Mouse (Mus musculus) intestine, embryonic 16.5 days (tissue): Measurements from ENCODE around the gene Fbxo2. TPM values are rescaled to one million over a fixed set of nuclear protein-coding genes. Genes with fewer than 3 reads are reported as not detected.

Experiments
- ATAC-seq: fragments of 200-750 bp; cut with Nextera tagmentation; 2 replicates; pipeline ENCODE4 v1.8.0; 2017; ENCODE audit warnings: moderate TSS enrichment, moderate library complexity
- H3K27ac ChIP-seq: fragments of 300-500 bp; sonication (generic); 2 replicates; pipeline ENCODE4 v1.5.1; 2014; ENCODE audit warnings: mild to moderate bottlenecking, low read length
- H3K27me3 ChIP-seq: fragments of 300-500 bp; sonication (generic); replicated peaks from 2 replicates; pipeline ENCODE4 v1.6.1; 2014; ENCODE audit warnings: low read length, control low read depth, mixed read lengths; ENCODE audit not compliant: control insufficient read depth, insufficient read depth
- H3K36me3 ChIP-seq: fragments of 300-500 bp; sonication (generic); 2 replicates; pipeline ENCODE4 v1.6.1; 2014; ENCODE audit warnings: low read length, control low read depth; ENCODE audit not compliant: control insufficient read depth, insufficient read depth
- H3K4me1 ChIP-seq: fragments of 300-500 bp; sonication (generic); 2 replicates; pipeline ENCODE4 v1.6.1; 2014; ENCODE audit warnings: low read length, control low read depth, mixed read lengths; ENCODE audit not compliant: control insufficient read depth, insufficient read depth
- H3K4me2 ChIP-seq: fragments of 300-500 bp; sonication (generic); 2 replicates; pipeline ENCODE4 v1.6.1; 2014; ENCODE audit warnings: low read depth, low read length, control low read depth
- H3K4me3 ChIP-seq: fragments of 300-500 bp; sonication (generic); 2 replicates; pipeline ENCODE4 v1.5.1; 2014; ENCODE audit warnings: mild to moderate bottlenecking, low read length
- H3K9ac ChIP-seq: fragments of 300-500 bp; sonication (generic); 2 replicates; pipeline ENCODE4 v1.6.1; 2014; ENCODE audit warnings: low read depth, low read length
- H3K9me3 ChIP-seq: fragments of 300-500 bp; sonication (generic); 2 replicates; pipeline ENCODE4 v1.6.1; 2016; ENCODE audit warnings: low read length, control low read depth; ENCODE audit not compliant: control insufficient read depth
- WGBS: fragments of 180-500 bp; shearing (Covaris S2); extraction: QIAGEN DNeasy Blood & Tissue Kit; methylation state at CpG from one replicate; pipeline ENCODE4 v1.1.7; 2014; 5-methylcytosine and 5-hydroxymethylcytosine counted together
- polyA plus RNA-seq: library from polyadenylated mRNA; unstranded; fragments of >200 nt; fragmentation: Nextera tagmentation; extraction: Ambion mirVana; gene quantifications from 2 replicates; pipeline ENCODE4 v1.2.1, GENCODE M21; 2015

Fbxo2 gene
- polyA plus RNA-seq, 1 experiment from 2014 or later = 0.64 TPM

- H3K27ac ChIP-seq = no peak overlapping the region
- H3K9ac ChIP-seq = no peak overlapping the region
- no peaks in the 10 kb centered on the region for H3K9me3 ChIP-seq
- ATAC-seq = no peak
- H3K4me1 ChIP-seq = peaks cover 6% of the 10 kb centered on the region; the same call in 1 of the 2 replicates
- peaks cover 3% of the 10 kb centered on the region; the same call in 1 of the 2 replicates for H3K36me3 ChIP-seq
- 80% methylated on average over 4 of the region's 4 CpGs for WGBS
- no peak overlapping the region for H3K4me2 ChIP-seq
- H3K4me3 ChIP-seq = no peak overlapping the region
- 0 out of 2 replicates have a peak, but pooled peaks cover 4% of the 10 kb centered on the region for H3K27me3 ChIP-seq
These were observed 6.4 kb upstream of the Fbxo2 start for GRCm38 (mm10) chr4:148154006-148154405.

GRCm38 (mm10) chr4:148154982-148155381, 5.4 kb upstream of the Fbxo2 start:
- Histone ChIP-seq H3K27ac (no peak overlapping the region), H3K4me2 (no peak overlapping the region), H3K4me1 (peaks cover 8% of the 10 kb centered on the region; the same call in 1 of the 2 replicates), H3K27me3 (0 out of 2 replicates have a peak, but pooled peaks cover 4% of the 10 kb centered on the region), H3K36me3 (peaks cover 3% of the 10 kb centered on the region; the same call in 1 of the 2 replicates), H3K4me3 (no peak overlapping the region), H3K9me3 (no peaks in the 10 kb centered on the region), H3K9ac (no peak overlapping the region)
- WGBS = 62% methylated on average over 3 of the region's 3 CpGs
- no peak for ATAC-seq

GRCm38 (mm10) chr4:148158436-148159348, 1.7 kb upstream of the Fbxo2 start:
- Histone ChIP-seq H3K4me3 (peak overlapping the region; percentile 65), H3K36me3 (peaks cover 3% of the 10 kb centered on the region; the same call in 1 of the 2 replicates), H3K9ac (peak overlapping the region; percentile 77), H3K4me2 (peak overlapping the region; percentile 100), H3K4me1 (peaks cover 8% of the 10 kb centered on the region; the same call in 1 of the 2 replicates), H3K27ac (no peak overlapping the region), H3K9me3 (no peaks in the 10 kb centered on the region), H3K27me3 (peaks cover 38% of the 10 kb centered on the region)
- 38% methylated on average over 27 of the region's 27 CpGs for WGBS
- 0 out of 2 replicates have a peak, but pooled peaks have one; percentile 0 for ATAC-seq

GRCm38 (mm10) chr4:148159544-148160435, 631 bp upstream of the Fbxo2 start:
- H3K4me3 ChIP-seq = peak overlapping the region; percentile 65
- no peak overlapping the region; the same call in 1 of the 2 replicates for H3K27ac ChIP-seq
- no peaks in the 10 kb centered on the region for H3K9me3 ChIP-seq
- peak; percentile 90 for ATAC-seq
- H3K4me2 ChIP-seq = peak overlapping the region; percentile 100
- H3K9ac ChIP-seq = peak overlapping the region; percentile 77
- peaks cover 48% of the 10 kb centered on the region for H3K27me3 ChIP-seq
- no peaks in the 10 kb centered on the region for H3K36me3 ChIP-seq
- under 1% methylated on average over 55 of the region's 55 CpGs for WGBS
- peaks cover 14% of the 10 kb centered on the region for H3K4me1 ChIP-seq

- under 1% methylated on average over 26 of the region's 29 CpGs for WGBS
- H3K4me1 ChIP-seq = peaks cover 13% of the 10 kb centered on the region
- peaks cover 66% of the 10 kb centered on the region for H3K27me3 ChIP-seq
These were observed 3.6 kb downstream of the Fbxo2 start for GRCm38 (mm10) chr4:148164002-148164439.

GRCm38 (mm10) chr4:148164461-148164860, 4.0 kb downstream of the Fbxo2 start:
- no peaks in the 10 kb centered on the region for H3K9me3 ChIP-seq
- WGBS = 2% methylated on average over 16 of the region's 16 CpGs
- H3K4me1 ChIP-seq = peaks cover 12% of the 10 kb centered on the region
- H3K27me3 ChIP-seq = peaks cover 68% of the 10 kb centered on the region
- H3K4me2 ChIP-seq = peak overlapping the region; percentile 55
- no peak for ATAC-seq
- no peaks in the 10 kb centered on the region for H3K36me3 ChIP-seq
- H3K4me3 ChIP-seq = peak overlapping the region; percentile 33; the same call in 1 of the 2 replicates
- H3K27ac ChIP-seq = no peak overlapping the region
- no peak overlapping the region for H3K9ac ChIP-seq

More at GRCm38 (mm10) chr4:148164002-148164439, 3.6 kb downstream of the Fbxo2 start:
- Histone ChIP-seq H3K36me3 (no peaks in the 10 kb centered on the region), H3K4me3 (peak overlapping the region; percentile 33), H3K4me2 (peak overlapping the region; percentile 55), H3K27ac (no peak overlapping the region), H3K9me3 (no peaks in the 10 kb centered on the region), H3K9ac (peak overlapping the region; percentile 40; the same call in 1 of the 2 replicates)
- peak; percentile 47 for ATAC-seq

GRCm38 (mm10) chr4:148165551-148165950, 5.1 kb downstream of the Fbxo2 start:
- Histone ChIP-seq H3K4me1 (peaks cover 10% of the 10 kb centered on the region), H3K4me2 (no peak overlapping the region), H3K36me3 (no peaks in the 10 kb centered on the region), H3K27me3 (peaks cover 72% of the 10 kb centered on the region), H3K9me3 (no peaks in the 10 kb centered on the region), H3K4me3 (no peak overlapping the region), H3K27ac (no peak overlapping the region), H3K9ac (no peak overlapping the region)
- no peak for ATAC-seq
- 7% methylated on average over 17 of the region's 17 CpGs for WGBS

- no peak overlapping the region for H3K4me2 ChIP-seq
- no peak overlapping the region for H3K27ac ChIP-seq
- H3K4me1 ChIP-seq = peaks cover 7% of the 10 kb centered on the region; the same call in 1 of the 2 replicates
- H3K9ac ChIP-seq = no peak overlapping the region
- H3K36me3 ChIP-seq = no peaks in the 10 kb centered on the region
- no peaks in the 10 kb centered on the region for H3K9me3 ChIP-seq
- H3K4me3 ChIP-seq = no peak overlapping the region
- ATAC-seq = 0 out of 2 replicates have a peak, but pooled peaks have one; percentile 6
- peaks cover 69% of the 10 kb centered on the region for H3K27me3 ChIP-seq
- WGBS = 8% methylated on average over 10 of the region's 10 CpGs
These were observed 6.0 kb downstream of the Fbxo2 start for GRCm38 (mm10) chr4:148166431-148166830.
